ENCODE assay signal across 23 mouse cellular contexts in genomic region chr1:135942116-135942515, GRCm38 (mm10). TPM values are rescaled to one million over a fixed set of nuclear protein-coding genes. Genes with fewer than 3 reads are reported as not detected.
DNase-seq lines count a peak whose midpoint lies in the region; ATAC-seq and TF ChIP-seq lines count a peak whose summit lies in the region.
"Had no signal": no experiment of that assay in that cellular context is flagged by ENCODE, and none has a peak within 500 bp of the region (broad histone marks: within the 10 kb centered on the region; RNA-seq: fewer than 3 reads in every experiment).

No protein-coding gene starts in this region.

- ATAC-seq in heart, embryonic 12.5 days (ENCODE audit: insufficient number of reproducible peaks, low FRiP score) = peak; percentile 53; the same call in 1 of the 2 replicates
- ATAC-seq in G1E (ENCODE audit: extremely low read depth, insufficient number of reproducible peaks, low FRiP score, poor library complexity, severe bottlenecking) = no peak
- ATAC-seq in liver, embryonic 13.5 days (ENCODE audit: low read depth) = peak; percentile 53
- ATAC-seq in forebrain, embryonic 15.5 days (replicated peaks) = no peak
- ATAC-seq: activated CD4-positive, CD25-positive, alpha-beta regulatory T cell, adult 4 months; hindbrain, embryonic 16.5 days; lung, postnatal 0 days; midbrain, embryonic 15.5 days had no signal

- no peak for DNase-seq in heart, adult 8-10 months (ENCODE audit: low spot score)
- no peak for DNase-seq in G1E (ENCODE audit: low spot score)
- DNase-seq in embryonic facial prominence, embryonic 10.5 days (ENCODE audit: low spot score) = no peak
- DNase-seq in liver, embryonic 13.5 days = peak; percentile 56
- no peak for DNase-seq in kidney, adult 2 months
- no peak for DNase-seq in kidney, adult 18-20 months
- DNase-seq: cerebellum, postnatal 14 days; heart, adult 18-20 months; heart, postnatal 36 days; kidney, adult 8-10 months; kidney, postnatal 4 days; thymus, postnatal 25 days had no signal

- no peak overlapping the region for H3K27ac ChIP-seq in heart, embryonic 12.5 days (ENCODE audit: poor library complexity, severe bottlenecking)
- 0 out of 2 replicates have a peak overlapping the region, but pooled peaks have one; percentile 24 for H3K27ac ChIP-seq in embryonic facial prominence, embryonic 10.5 days (replicated peaks)
- peak overlapping the region; percentile 99 for H3K27ac ChIP-seq in liver, embryonic 13.5 days
- H3K27ac ChIP-seq in forebrain, embryonic 15.5 days (replicated peaks) = no peak overlapping the region
- H3K27ac ChIP-seq in kidney, adult 2 months (ENCODE audit: insufficient read depth, low read depth, low read length) = no peak overlapping the region
- H3K27ac ChIP-seq: midbrain, embryonic 15.5 days had no signal

- peaks cover 25% of the 10 kb centered on the region for H3K4me1 ChIP-seq in heart, embryonic 12.5 days (replicated peaks)
- peaks cover 32% of the 10 kb centered on the region for H3K4me1 ChIP-seq in G1E (ENCODE audit: insufficient read depth, low read depth, low read length)
- 0 out of 2 replicates have a peak, but pooled peaks cover 3% of the 10 kb centered on the region for H3K4me1 ChIP-seq in embryonic facial prominence, embryonic 10.5 days
- H3K4me1 ChIP-seq in liver, embryonic 13.5 days (replicated peaks) = peaks cover 67% of the 10 kb centered on the region
- 0 out of 2 replicates have a peak, but pooled peaks cover 3% of the 10 kb centered on the region for H3K4me1 ChIP-seq in forebrain, embryonic 15.5 days
- H3K4me1 ChIP-seq in kidney, adult 2 months (ENCODE audit: control insufficient read depth, insufficient read depth, low read length) = no peaks in the 10 kb centered on the region
- H3K4me1 ChIP-seq: midbrain, embryonic 15.5 days had no signal

- H3K9ac ChIP-seq in heart, embryonic 12.5 days = no peak overlapping the region
- H3K9ac ChIP-seq in liver, embryonic 13.5 days = peak overlapping the region; percentile 69
- no peak overlapping the region for H3K9ac ChIP-seq in forebrain, embryonic 15.5 days (replicated peaks)
- H3K9ac ChIP-seq: midbrain, embryonic 15.5 days had no signal

- no peak for TF ChIP-seq CTCF in G1E (IDR thresholded peaks at IDR 0.05; ENCODE audit: low read depth, low read length)
- no peak for TF ChIP-seq CTCF in kidney, adult 2 months (conservative IDR thresholded peaks at IDR 0.05; ENCODE audit: insufficient read depth, insufficient read length, low read depth, low read length)

- no peak overlapping the region for H3K4me3 ChIP-seq in heart, embryonic 12.5 days
- peak overlapping the region; percentile 48; the same call in 1 of the 2 replicates for H3K4me3 ChIP-seq in G1E (ENCODE audit: low read depth, low read length)
- no peak overlapping the region for H3K4me3 ChIP-seq in embryonic facial prominence, embryonic 10.5 days
- H3K4me3 ChIP-seq in liver, embryonic 13.5 days (replicated peaks) = peak overlapping the region; percentile 35
- no peak overlapping the region for H3K4me3 ChIP-seq in forebrain, embryonic 15.5 days
- H3K4me3 ChIP-seq in kidney, adult 2 months (ENCODE audit: insufficient read depth, low read depth, low read length) = no peak overlapping the region
- H3K4me3 ChIP-seq: midbrain, embryonic 15.5 days had no signal

- no peak for TF ChIP-seq POLR2A in kidney, adult 2 months (IDR thresholded peaks at IDR 0.05; ENCODE audit: low read depth, low read length)

- H3K27me3 ChIP-seq in heart, embryonic 12.5 days (replicated peaks) = peaks cover 42% of the 10 kb centered on the region
- peaks cover 49% of the 10 kb centered on the region for H3K27me3 ChIP-seq in G1E (ENCODE audit: insufficient read depth, low read length)
- H3K27me3 ChIP-seq in embryonic facial prominence, embryonic 10.5 days (replicated peaks; ENCODE audit: low read depth, poor library complexity, severe bottlenecking) = peaks cover 34% of the 10 kb centered on the region
- peaks cover 20% of the 10 kb centered on the region for H3K27me3 ChIP-seq in liver, embryonic 13.5 days
- no peaks in the 10 kb centered on the region for H3K27me3 ChIP-seq in forebrain, embryonic 15.5 days
- no peaks in the 10 kb centered on the region for H3K27me3 ChIP-seq in kidney, adult 2 months (replicated peaks; ENCODE audit: control insufficient read depth, insufficient read depth, low read length)

- H3K36me3 ChIP-seq in heart, embryonic 12.5 days = no peaks in the 10 kb centered on the region
- H3K36me3 ChIP-seq in G1E (replicated peaks) = no peaks in the 10 kb centered on the region
- no peaks in the 10 kb centered on the region for H3K36me3 ChIP-seq in embryonic facial prominence, embryonic 10.5 days (replicated peaks)
- H3K36me3 ChIP-seq in liver, embryonic 13.5 days = no peaks in the 10 kb centered on the region
- H3K36me3 ChIP-seq in forebrain, embryonic 15.5 days = no peaks in the 10 kb centered on the region
- no peaks in the 10 kb centered on the region for H3K36me3 ChIP-seq in kidney, adult 2 months (ENCODE audit: control insufficient read depth, insufficient read depth, low read length)
- H3K36me3 ChIP-seq: midbrain, embryonic 15.5 days had no signal

- H3K9me3 ChIP-seq in heart, embryonic 12.5 days (replicated peaks) = no peaks in the 10 kb centered on the region
- no peaks in the 10 kb centered on the region for H3K9me3 ChIP-seq in G1E (replicated peaks)
- no peaks in the 10 kb centered on the region for H3K9me3 ChIP-seq in embryonic facial prominence, embryonic 10.5 days
- H3K9me3 ChIP-seq in liver, embryonic 13.5 days (replicated peaks) = no peaks in the 10 kb centered on the region
- no peaks in the 10 kb centered on the region for H3K9me3 ChIP-seq in forebrain, embryonic 15.5 days
- H3K9me3 ChIP-seq: midbrain, embryonic 15.5 days had no signal

- WGBS in heart, embryonic 12.5 days = 24% methylated on average over 7 of the region's 7 CpGs
- 31% methylated on average over 7 of the region's 7 CpGs for WGBS in embryonic facial prominence, embryonic 10.5 days
- WGBS in liver, embryonic 13.5 days (ENCODE audit: insufficient replicate concordance) = 9% methylated on average over 7 of the region's 7 CpGs
- WGBS in forebrain, embryonic 15.5 days = 24% methylated on average over 7 of the region's 7 CpGs
- 46% methylated on average over 7 of the region's 7 CpGs for WGBS in kidney, adult 2 months

- H3K4me2 ChIP-seq in heart, embryonic 12.5 days = 0 out of 2 replicates have a peak overlapping the region, but pooled peaks have one; percentile 11
- peak overlapping the region; percentile 75 for H3K4me2 ChIP-seq in liver, embryonic 13.5 days
- no peak overlapping the region for H3K4me2 ChIP-seq in forebrain, embryonic 15.5 days (replicated peaks)
- H3K4me2 ChIP-seq: midbrain, embryonic 15.5 days had no signal

RNA-seq across cellular contexts. Expression of gene Pkp1, which starts 23.1 kb away (rescaled TPM):
- polyA plus RNA-seq in heart, embryonic 12.5 days (2016; fragmentation: Nextera tagmentation; extraction: Ambion mirVana) = 0.04 and 0.08 TPM in 2 replicates
- not detected for total RNA-seq in heart, adult 8-10 months (2022)
- total RNA-seq in G1E (2014; fragmentation: Nextera tagmentation) (not detected in 2 replicates), G1E (2017) (under 0.01 and 0.05 TPM in 2 replicates)
- polyA plus RNA-seq in G1E (2012) = not detected in 2 replicates
- 0.25 TPM in 1 of 2 replicates, not detected in the other for polyA plus RNA-seq in embryonic facial prominence, embryonic 10.5 days (2016; fragmentation: Nextera tagmentation; extraction: Ambion mirVana)
- polyA plus RNA-seq in liver, embryonic 13.5 days (2015; fragmentation: Nextera tagmentation; extraction: Ambion mirVana) = 0.05 TPM in 1 of 2 replicates, not detected in the other
- not detected in 2 replicates for polyA plus RNA-seq in forebrain, embryonic 15.5 days (2015; fragmentation: Nextera tagmentation; extraction: Ambion mirVana)
- polyA plus RNA-seq in kidney, adult 2 months (2012; rRNA removed) = 0.14 and 0.27 TPM in 2 replicates
- total RNA-seq: adrenal gland, postnatal 4 days; CH12.LX; heart, adult 18-20 months; heart, postnatal 36 days; layer of hippocampus, postnatal 25 days; megakaryocyte progenitor cell, adult 5-6 weeks had no signal
- polyA plus RNA-seq: activated CD4-positive, CD25-positive, alpha-beta regulatory T cell, adult 4 months; spleen, adult 2 months had no signal

Comparison
In these comparisons a context has a peak if more than half of its experiments do, and no peak if none do; other contexts are left out.
1. ATAC-seq: peak in heart, embryonic 12.5 days (single experiment) and liver, embryonic 13.5 days (single experiment); none in G1E (single experiment) and forebrain, embryonic 15.5 days (single experiment).
2. H3K27ac ChIP-seq: peak in embryonic facial prominence, embryonic 10.5 days (single experiment) and liver, embryonic 13.5 days (single experiment); none in heart, embryonic 12.5 days (single experiment), forebrain, embryonic 15.5 days (single experiment) and kidney, adult 2 months (single experiment).
3. H3K4me3 ChIP-seq: peak in G1E (single experiment) and liver, embryonic 13.5 days (single experiment); none in heart, embryonic 12.5 days (single experiment), embryonic facial prominence, embryonic 10.5 days (single experiment), forebrain, embryonic 15.5 days (single experiment) and kidney, adult 2 months (single experiment).